Mouse (Mus musculus) neural tube, embryonic 12.5 days (tissue): Measurements from ENCODE around the gene Rnf6. TPM values are rescaled to one million over a fixed set of nuclear protein-coding genes. Genes with fewer than 3 reads are reported as not detected.
"Not testable (repeated sequence)": the region's sequence is repeated elsewhere in the genome, so short reads cannot be mapped to it uniquely, and the experiment has no call there.

Experiments
- ATAC-seq: fragments of 200-750 bp; cut with Nextera tagmentation; 2 replicates; pipeline ENCODE4 v1.8.0; 2017; ENCODE audit warnings: low read depth, mild to moderate bottlenecking, moderate TSS enrichment, moderate library complexity; ENCODE audit not compliant: low FRiP score
- H3K27ac ChIP-seq: fragments of 300-500 bp; sonication (generic); 2 replicates; pipeline ENCODE4 v1.5.1; 2016
- H3K27me3 ChIP-seq: fragments of 300-500 bp; sonication (generic); replicated peaks from 2 replicates; pipeline ENCODE4 v1.6.1; 2016; ENCODE audit warnings: mild to moderate bottlenecking
- H3K36me3 ChIP-seq: fragments of 300-500 bp; sonication (generic); 2 replicates; pipeline ENCODE4 v1.6.1; 2016; ENCODE audit warnings: mild to moderate bottlenecking
- H3K4me1 ChIP-seq: fragments of 300-500 bp; sonication (generic); 2 replicates; pipeline ENCODE4 v1.6.1; 2016
- H3K4me2 ChIP-seq: fragments of 300-500 bp; sonication (generic); replicated peaks from 2 replicates; pipeline ENCODE4 v1.6.1; 2016; ENCODE audit warnings: mild to moderate bottlenecking
- H3K4me3 ChIP-seq: fragments of 300-500 bp; sonication (generic); 2 replicates; pipeline ENCODE4 v1.5.1; 2016
- H3K9ac ChIP-seq: fragments of 300-500 bp; sonication (generic); 2 replicates; pipeline ENCODE4 v1.6.1; 2016; ENCODE audit warnings: mild to moderate bottlenecking
- H3K9me3 ChIP-seq: fragments of 300-500 bp; sonication (generic); 2 replicates; pipeline ENCODE4 v1.6.1; 2016; ENCODE audit warnings: mild to moderate bottlenecking
- WGBS: fragments of 180-500 bp; shearing (Covaris S2); methylation state at CpG from one replicate; pipeline ENCODE4 v1.1.7; 2016; 5-methylcytosine and 5-hydroxymethylcytosine counted together
- polyA plus RNA-seq: library from polyadenylated mRNA; unstranded; fragments of >200 nt; fragmentation: Nextera tagmentation; extraction: Ambion mirVana; gene quantifications from 2 replicates; pipeline ENCODE4 v1.2.1, GENCODE M21; 2016

Rnf6 gene
- polyA plus RNA-seq, 1 experiment from 2014 or later = 26.6 TPM

GRCm38 (mm10) chr5:146188144-146188543 lies 33.2 kb downstream of the Rnf6 start:
- no peak for ATAC-seq
- Histone ChIP-seq H3K4me1 (no peaks in the 10 kb centered on the region), H3K27me3 (no peaks in the 10 kb centered on the region), H3K4me2 (no peak overlapping the region), H3K27ac (no peak overlapping the region), H3K9ac (no peak overlapping the region), H3K9me3 (peaks cover 9% of the 10 kb centered on the region; the same call in 1 of the 2 replicates), H3K4me3 (no peak overlapping the region), H3K36me3 (no peaks in the 10 kb centered on the region)
- WGBS = 88% methylated on average over 1 of the region's 1 CpGs

- H3K4me3 ChIP-seq, ATAC-seq: not testable (repeated sequence)
Observed at GRCm38 (mm10) chr5:146187441-146187840, 33.9 kb downstream of the Rnf6 start.

GRCm38 (mm10) chr5:146185204-146185603 lies 36.2 kb downstream of the Rnf6 start, which contains the start of gene 1700001J03Rik:
1700001J03Rik (minus strand) TSS chr5:146185304.
- ATAC-seq, H3K9ac ChIP-seq, H3K36me3 ChIP-seq, H3K27ac ChIP-seq, H3K27me3 ChIP-seq, H3K4me2 ChIP-seq, H3K4me1 ChIP-seq, H3K4me3 ChIP-seq: not testable (repeated sequence)
- 76% methylated on average over 4 of the region's 4 CpGs for WGBS
- peaks cover 13% of the 10 kb centered on the region; the same call in 1 of the 2 replicates for H3K9me3 ChIP-seq

More at GRCm38 (mm10) chr5:146187441-146187840, 33.9 kb downstream of the Rnf6 start:
- H3K9ac ChIP-seq, H3K9me3 ChIP-seq, H3K36me3 ChIP-seq, H3K4me2 ChIP-seq, H3K27ac ChIP-seq, H3K4me1 ChIP-seq, H3K27me3 ChIP-seq: not testable (repeated sequence)
- WGBS = 33% methylated on average over 5 of the region's 5 CpGs

- H3K4me2 ChIP-seq, H3K36me3 ChIP-seq, H3K4me3 ChIP-seq, H3K9ac ChIP-seq, H3K9me3 ChIP-seq, H3K27ac ChIP-seq, H3K27me3 ChIP-seq, H3K4me1 ChIP-seq, ATAC-seq: not testable (repeated sequence)
- 70% methylated on average over 4 of the region's 4 CpGs for WGBS
Observed at GRCm38 (mm10) chr5:146172744-146173143, 48.6 kb downstream of the Rnf6 start.

GRCm38 (mm10) chr5:146170621-146171020 lies 50.7 kb downstream of the Rnf6 start, which contains the start of gene Gm6309:
Gm6309 (minus strand) TSS chr5:146170721.
- not testable (repeated sequence) for H3K9ac ChIP-seq, H3K9me3 ChIP-seq, H3K27ac ChIP-seq, H3K4me1 ChIP-seq, ATAC-seq, H3K27me3 ChIP-seq, H3K4me2 ChIP-seq, H3K36me3 ChIP-seq, H3K4me3 ChIP-seq
- WGBS = 85% methylated on average over 2 of the region's 2 CpGs

GRCm38 (mm10) chr5:146160439-146160838 lies 60.9 kb downstream of the Rnf6 start, which contains the start of gene Gm5565:
Gm5565 (minus strand) TSS chr5:146160539.
- H3K4me1 ChIP-seq, H3K27ac ChIP-seq, H3K9me3 ChIP-seq, H3K27me3 ChIP-seq, H3K4me3 ChIP-seq, ATAC-seq, H3K4me2 ChIP-seq, H3K9ac ChIP-seq, H3K36me3 ChIP-seq: not testable (repeated sequence)
- 91% methylated on average over 3 of the region's 3 CpGs for WGBS

Other genes with a start within 250 kb of the Rnf6 start
- gene Cyp3a25, start 211.9 kb downstream of the Rnf6 start, polyA plus RNA-seq = not detected in 2 replicates
- not detected in 2 replicates for gene Cyp3a59, start 142.3 kb downstream of the Rnf6 start, polyA plus RNA-seq
- gene Gm5565, start 61.0 kb downstream of the Rnf6 start, polyA plus RNA-seq = not detected in 2 replicates
- not detected in 2 replicates for gene Gm6309, start 50.8 kb downstream of the Rnf6 start, polyA plus RNA-seq
- gene 1700001J03Rik, start 36.3 kb downstream of the Rnf6 start, polyA plus RNA-seq = not detected in 2 replicates
- 31.3 and 31.8 TPM in 2 replicates for gene Cdk8, start 9.7 kb upstream of the Rnf6 start, polyA plus RNA-seq
- gene Wasf3, start 163.4 kb upstream of the Rnf6 start, polyA plus RNA-seq = 10.9 and 12.0 TPM in 2 replicates